15 mouse cellular contexts compared by ENCODE assay signal in genomic region chr9:41449233-41449632, GRCm38 (mm10).
DNase-seq lines count a peak whose midpoint lies in the region; ATAC-seq and TF ChIP-seq lines count a peak whose summit lies in the region.
"Had no signal": no experiment of that assay in that cellular context is flagged by ENCODE, and none has a peak within 500 bp of the region (broad histone marks: within the 10 kb centered on the region; RNA-seq: fewer than 3 reads in every experiment).

No protein-coding gene starts in this region.

- TF ChIP-seq CTCF in heart, adult 2 months (IDR thresholded peaks at IDR 0.05), result no peak

- H3K27me3 ChIP-seq in heart, embryonic 10.5 days (ENCODE audit: insufficient read depth, poor library complexity, severe bottlenecking), result no peaks in the 10 kb centered on the region
- no peaks in the 10 kb centered on the region for H3K27me3 ChIP-seq in heart, adult 2 months (ENCODE audit: control insufficient read depth, insufficient read depth, low read length)
- H3K27me3 ChIP-seq in embryonic facial prominence, embryonic 12.5 days, result no peaks in the 10 kb centered on the region
- H3K27me3 ChIP-seq in hindbrain, embryonic 16.5 days (replicated peaks; ENCODE audit: control insufficient read depth, insufficient read depth, low read length), result no peaks in the 10 kb centered on the region
- H3K27me3 ChIP-seq in midbrain, embryonic 15.5 days (replicated peaks), result no peaks in the 10 kb centered on the region
- H3K27me3 ChIP-seq: neural tube, embryonic 12.5 days had no signal

- no peak overlapping the region for H3K4me2 ChIP-seq in embryonic facial prominence, embryonic 12.5 days (replicated peaks)
- no peak overlapping the region for H3K4me2 ChIP-seq in hindbrain, embryonic 16.5 days (ENCODE audit: low read length)
- H3K4me2 ChIP-seq in midbrain, embryonic 15.5 days, result no peak overlapping the region
- H3K4me2 ChIP-seq: neural tube, embryonic 12.5 days had no signal

- no peaks in the 10 kb centered on the region for H3K36me3 ChIP-seq in heart, embryonic 10.5 days
- H3K36me3 ChIP-seq in heart, adult 2 months (ENCODE audit: control insufficient read depth, insufficient read depth, low read length), result peaks cover 2% of the 10 kb centered on the region
- no peaks in the 10 kb centered on the region for H3K36me3 ChIP-seq in embryonic facial prominence, embryonic 12.5 days
- H3K36me3 ChIP-seq in hindbrain, embryonic 16.5 days (ENCODE audit: control insufficient read depth, insufficient read depth, low read length), result no peaks in the 10 kb centered on the region
- H3K36me3 ChIP-seq in midbrain, embryonic 15.5 days (replicated peaks), result no peaks in the 10 kb centered on the region

- H3K9ac ChIP-seq in heart, adult 2 months (ENCODE audit: low read depth, low read length), result no peak overlapping the region
- H3K9ac ChIP-seq in embryonic facial prominence, embryonic 12.5 days, result no peak overlapping the region
- no peak overlapping the region for H3K9ac ChIP-seq in hindbrain, embryonic 16.5 days (ENCODE audit: low read depth, low read length)
- no peak overlapping the region; the same call in 1 of the 2 replicates for H3K9ac ChIP-seq in midbrain, embryonic 15.5 days
- H3K9ac ChIP-seq: neural tube, embryonic 12.5 days had no signal

- H3K4me1 ChIP-seq in heart, embryonic 10.5 days, result peaks cover 38% of the 10 kb centered on the region
- peaks cover 12% of the 10 kb centered on the region for H3K4me1 ChIP-seq in heart, adult 2 months (ENCODE audit: control insufficient read depth, insufficient read depth, low read length)
- H3K4me1 ChIP-seq in embryonic facial prominence, embryonic 12.5 days, result peaks cover 37% of the 10 kb centered on the region
- peaks cover 27% of the 10 kb centered on the region for H3K4me1 ChIP-seq in hindbrain, embryonic 16.5 days (ENCODE audit: control insufficient read depth, insufficient read depth, low read depth, low read length)
- peaks cover 50% of the 10 kb centered on the region for H3K4me1 ChIP-seq in midbrain, embryonic 15.5 days
- H3K4me1 ChIP-seq: megakaryocyte, embryonic 14.5 days had no signal

- intact Hi-C loops in heart, adult 2 months (cut with DNase I), result loop anchor here (5.0 kb wide), 2 partner anchors 72 to 122 kb away; no protein-coding TSS in a partner anchor

- no peak overlapping the region for H3K4me3 ChIP-seq in heart, embryonic 10.5 days
- no peak overlapping the region for H3K4me3 ChIP-seq in heart, adult 2 months
- no peak overlapping the region for H3K4me3 ChIP-seq in embryonic facial prominence, embryonic 12.5 days
- H3K4me3 ChIP-seq in hindbrain, embryonic 16.5 days (ENCODE audit: low read length), result no peak overlapping the region
- no peak overlapping the region for H3K4me3 ChIP-seq in midbrain, embryonic 15.5 days
- H3K4me3 ChIP-seq: left cerebral cortex, adult 2 months; megakaryocyte, embryonic 14.5 days; neural tube, embryonic 12.5 days had no signal

- no peaks in the 10 kb centered on the region for H3K9me3 ChIP-seq in heart, embryonic 10.5 days
- no peaks in the 10 kb centered on the region for H3K9me3 ChIP-seq in embryonic facial prominence, embryonic 12.5 days
- no peaks in the 10 kb centered on the region for H3K9me3 ChIP-seq in hindbrain, embryonic 16.5 days (ENCODE audit: control insufficient read depth, low read length)
- no peaks in the 10 kb centered on the region for H3K9me3 ChIP-seq in midbrain, embryonic 15.5 days
- H3K9me3 ChIP-seq: megakaryocyte, embryonic 14.5 days; neural tube, embryonic 12.5 days had no signal

- TF ChIP-seq POLR2A in heart, adult 2 months (IDR thresholded peaks at IDR 0.05; ENCODE audit: insufficient read depth, low read depth, low read length), result no peak

- no peak for TF ChIP-seq EP300 in heart, adult 2 months (IDR thresholded peaks at IDR 0.05; ENCODE audit: insufficient read depth, low read depth, low read length)

- H3K27ac ChIP-seq in heart, embryonic 10.5 days, result peak overlapping the region; percentile 69; the same call in 1 of the 2 replicates
- H3K27ac ChIP-seq in heart, adult 2 months, result no peak overlapping the region
- peak overlapping the region; percentile 24; the same call in 1 of the 2 replicates for H3K27ac ChIP-seq in embryonic facial prominence, embryonic 12.5 days
- H3K27ac ChIP-seq in hindbrain, embryonic 16.5 days (ENCODE audit: low read depth, low read length), result peak overlapping the region; percentile 98; the same call in 1 of the 2 replicates
- H3K27ac ChIP-seq in midbrain, embryonic 15.5 days, result peak overlapping the region; percentile 97
- H3K27ac ChIP-seq: left cerebral cortex, adult 2 months; neural tube, embryonic 12.5 days had no signal

- DNase-seq in heart, embryonic 10.5 days (ENCODE audit: low spot score), result no peak
- no peak for DNase-seq in heart, adult 2 months
- DNase-seq in spleen, adult 12 weeks (ENCODE audit: low spot score), result no peak
- no peak for DNase-seq in cerebellum, postnatal 10 days
- DNase-seq: adrenal gland, postnatal 10 days; B cell, adult 2 months; cerebellum, adult 9-10 months; heart, postnatal 36 days had no signal

- 64% methylated on average over 4 of the region's 4 CpGs for WGBS in heart, embryonic 10.5 days
- WGBS in heart, adult 2 months, result 49% methylated on average over 4 of the region's 4 CpGs
- WGBS in embryonic facial prominence, embryonic 12.5 days, result 39% methylated on average over 4 of the region's 4 CpGs
- WGBS in hindbrain, embryonic 16.5 days, result 49% methylated on average over 4 of the region's 4 CpGs
- 47% methylated on average over 4 of the region's 4 CpGs for WGBS in midbrain, embryonic 15.5 days

- no peaks in the 10 kb centered on the region for H3K79me2 ChIP-seq in heart, adult 2 months (replicated peaks; ENCODE audit: control insufficient read depth, insufficient read depth, low read length)

- ATAC-seq in embryonic facial prominence, embryonic 12.5 days (ENCODE audit: insufficient number of reproducible peaks, insufficient read depth, low FRiP score, low TSS enrichment), result no peak; the same call in 1 of the 2 replicates
- ATAC-seq in hindbrain, embryonic 16.5 days, result no peak
- no peak for ATAC-seq in midbrain, embryonic 15.5 days (replicated peaks)
- ATAC-seq: forebrain, embryonic 16.5 days had no signal
